Mouse (Mus musculus): ENCODE measurements around the gene Sipa1l3. TPM values are rescaled to one million over a fixed set of nuclear protein-coding genes. Genes with fewer than 3 reads are reported as not detected.

The Sipa1l3 gene
- total RNA-seq, 2 experiments from 2014 or later = 7.8 to 13.1 TPM

DNA sequence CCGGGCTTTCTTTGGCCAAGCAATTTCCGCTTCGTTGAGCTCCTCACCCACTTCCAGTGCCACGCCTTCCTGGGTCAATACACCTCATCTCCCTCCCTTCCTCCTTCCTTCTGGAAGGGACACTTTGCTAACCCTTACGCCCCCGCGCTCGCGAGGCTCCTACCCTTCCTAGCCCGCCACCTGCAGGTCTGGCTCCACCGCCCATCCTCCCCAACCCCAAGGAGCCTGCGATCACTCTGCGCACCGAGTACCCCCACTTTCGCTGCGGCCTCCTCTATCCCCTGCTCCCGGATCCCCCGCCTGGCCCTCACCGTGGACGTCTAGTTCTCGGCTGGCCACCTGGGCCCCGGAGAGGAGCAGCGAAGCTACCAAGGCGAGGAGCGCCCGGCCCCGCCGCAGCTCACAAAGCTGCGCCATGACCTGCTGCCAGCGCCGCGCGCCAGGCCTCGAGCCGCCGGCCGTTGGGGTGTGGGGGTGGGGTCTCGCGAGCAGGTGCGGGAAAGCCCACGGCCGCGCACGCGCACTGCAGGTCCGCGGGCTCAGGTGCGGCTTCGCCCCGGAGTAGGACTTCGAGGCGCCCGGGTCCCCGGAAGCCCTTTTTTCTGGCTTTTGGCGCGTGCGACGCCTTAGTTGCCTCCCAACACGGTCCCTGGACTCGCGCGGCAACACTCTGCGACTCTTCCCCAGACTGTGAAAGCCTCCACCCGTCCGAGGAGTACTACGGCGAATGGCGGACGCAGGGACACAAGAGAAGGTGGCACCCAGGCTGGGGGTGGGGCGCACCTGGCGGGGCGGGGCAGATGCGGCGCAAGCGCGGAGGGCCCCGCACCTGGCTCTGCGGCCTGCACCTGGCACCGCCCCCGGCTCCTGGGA, 237.0 kb downstream of the Sipa1l3 start, which contains the start of gene Spint2:
Gene Spint2 (minus strand): TSS at position 712 of the 873 bp plus-strand sequence.
- intact Hi-C loops (cut with DNase I; ENCODE audit: low total_unique reads) = no loop called here

DNA sequence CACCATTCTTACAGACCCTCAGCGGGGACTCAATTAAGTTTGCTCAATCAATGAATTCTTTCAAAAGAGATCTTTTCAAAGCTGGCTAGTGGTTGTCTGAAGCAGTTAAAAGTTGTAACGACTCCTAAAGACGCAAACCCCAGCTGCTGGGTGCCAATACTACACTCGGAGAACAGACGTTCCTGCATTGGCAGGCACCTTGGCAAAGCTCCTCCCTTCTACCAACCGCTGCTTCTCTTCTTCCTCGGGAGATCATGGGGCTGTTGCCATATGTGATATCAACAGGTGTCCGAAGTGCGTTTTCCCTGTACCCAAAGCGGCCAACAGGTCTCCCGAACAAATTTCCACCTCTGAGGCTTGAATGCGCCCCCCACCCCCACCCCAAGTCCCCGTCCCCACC, 237.6 kb downstream of the Sipa1l3 start:
- intact Hi-C loops (cut with DNase I; ENCODE audit: low total_unique reads) = no loop called here
- no peak for DNase-seq

More for the DNA sequence above, 237.0 kb downstream of the Sipa1l3 start, which contains the start of gene Spint2:
- DNase-seq = peak; percentile 24

DNA sequence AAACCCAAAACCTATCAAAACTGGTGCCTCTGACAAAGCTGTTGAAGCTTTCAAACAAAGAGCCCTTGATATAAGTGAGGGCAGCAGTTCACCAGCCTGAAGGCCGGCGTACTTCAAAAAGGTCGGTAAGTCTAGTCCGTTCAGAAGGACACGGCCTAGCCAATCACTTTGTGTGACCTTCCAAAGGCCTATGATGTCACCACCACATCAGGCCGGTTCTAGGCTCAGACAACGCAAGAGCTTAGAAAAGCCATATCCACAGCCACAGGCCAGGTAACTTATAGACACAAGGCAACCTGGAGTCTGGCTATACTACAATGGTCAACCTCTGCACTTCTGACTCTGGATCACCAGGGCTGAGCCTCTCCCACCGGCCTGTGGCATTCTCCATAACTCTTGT, 238.5 kb downstream of the Sipa1l3 start:
- intact Hi-C loops (cut with DNase I; ENCODE audit: low total_unique reads) = no loop called here
- DNase-seq = no peak

DNA sequence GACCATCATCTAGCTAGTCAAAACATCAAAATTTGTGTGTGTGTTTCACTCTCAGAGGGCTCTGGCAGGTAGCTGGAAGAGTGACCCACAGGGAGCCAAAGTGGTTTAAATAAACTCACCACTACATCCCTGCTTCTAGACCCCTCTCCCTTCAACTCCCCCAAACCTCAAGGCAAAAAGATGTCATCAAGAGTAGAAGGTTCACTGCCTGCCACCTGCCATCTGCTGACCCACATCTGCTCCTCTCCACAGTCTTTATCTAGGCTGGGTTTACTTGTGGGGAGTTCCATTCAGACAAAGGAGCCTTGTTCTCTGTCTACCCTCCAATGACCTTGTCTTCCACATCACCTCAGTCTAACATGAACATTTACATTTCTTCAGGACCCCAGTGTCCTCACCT, 239.2 kb downstream of the Sipa1l3 start:
- intact Hi-C loops (cut with DNase I; ENCODE audit: low total_unique reads) = no loop called here
- DNase-seq = no peak

DNA sequence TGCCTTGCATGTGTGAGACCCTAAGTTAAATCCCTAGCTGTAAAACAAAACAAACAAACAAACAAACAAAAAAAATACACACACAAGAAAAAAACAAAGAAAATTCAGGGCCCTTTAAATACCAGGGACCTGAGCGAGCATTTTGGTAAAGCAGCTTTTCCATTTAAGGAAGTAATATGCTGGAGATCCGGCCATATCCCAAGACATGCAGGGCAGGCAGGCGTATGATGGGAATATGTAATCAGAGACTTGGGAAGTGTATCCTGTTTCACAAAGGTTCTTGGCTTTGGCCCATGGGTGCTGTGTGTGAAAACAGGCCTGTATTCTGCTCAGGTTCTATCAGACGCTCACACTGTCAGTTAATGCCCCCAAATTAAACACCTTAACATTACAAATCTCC, 240.9 kb downstream of the Sipa1l3 start:
- no peak for DNase-seq
- intact Hi-C loops (cut with DNase I; ENCODE audit: low total_unique reads) = no loop called here

DNA sequence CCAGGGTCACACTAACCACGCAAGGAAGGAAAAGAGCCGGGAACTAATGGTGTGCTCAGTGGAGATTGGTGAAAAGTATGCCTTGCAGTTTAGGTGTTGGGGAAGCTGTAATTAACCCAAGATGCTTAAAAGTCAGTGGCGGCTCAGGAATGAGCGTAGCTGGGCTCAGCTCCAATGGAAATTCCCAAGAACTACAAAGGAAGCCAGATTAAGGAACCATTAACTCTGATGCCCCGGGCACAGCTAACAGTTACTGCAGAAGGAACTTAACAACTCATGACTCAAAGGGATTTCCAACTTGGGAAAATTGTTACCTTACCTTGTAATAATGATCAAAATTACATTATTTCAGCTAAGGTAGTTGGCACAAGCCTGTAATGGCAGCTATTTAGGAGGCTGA, 241.7 kb downstream of the Sipa1l3 start:
- DNase-seq = no peak
- intact Hi-C loops (cut with DNase I; ENCODE audit: low total_unique reads) = no loop called here

DNA sequence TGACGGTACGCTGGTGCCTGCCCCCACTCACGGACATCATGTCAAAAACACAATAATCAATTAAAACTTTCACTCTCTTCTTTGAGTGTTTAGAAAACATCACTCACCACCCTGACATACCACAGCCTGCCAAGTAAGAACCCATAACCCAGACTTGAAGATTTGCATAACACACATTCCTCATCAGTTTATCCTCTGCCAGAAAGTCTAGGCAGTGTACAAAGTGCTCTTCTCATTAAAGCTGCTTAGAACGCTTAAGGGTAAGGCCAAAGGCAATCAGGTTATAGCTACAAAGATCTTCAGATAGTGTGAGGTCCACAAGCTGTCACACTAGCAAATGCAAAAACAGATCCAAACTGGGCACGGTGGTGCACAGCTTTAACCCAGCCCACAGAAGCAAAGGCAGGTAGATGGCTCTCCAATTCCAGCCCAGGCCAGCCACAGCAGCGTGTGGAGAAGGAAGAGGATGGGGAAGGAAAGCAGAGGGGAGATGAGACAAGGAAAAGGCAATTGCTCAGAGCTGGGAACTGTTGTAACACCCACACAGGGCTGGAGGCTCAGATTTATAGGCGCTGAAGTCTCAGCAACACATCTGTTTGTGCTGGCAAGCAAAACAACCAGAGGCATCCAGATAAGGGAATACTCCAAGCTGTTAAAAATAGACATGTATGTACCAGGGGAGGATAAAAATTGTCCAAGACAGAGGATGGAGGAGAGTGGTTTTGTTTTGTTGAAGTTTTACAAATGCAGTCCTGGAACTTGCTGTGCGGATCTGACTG, 246.6 kb downstream of the Sipa1l3 start:
- intact Hi-C loops (cut with DNase I; ENCODE audit: low total_unique reads) = no loop called here

DNA sequence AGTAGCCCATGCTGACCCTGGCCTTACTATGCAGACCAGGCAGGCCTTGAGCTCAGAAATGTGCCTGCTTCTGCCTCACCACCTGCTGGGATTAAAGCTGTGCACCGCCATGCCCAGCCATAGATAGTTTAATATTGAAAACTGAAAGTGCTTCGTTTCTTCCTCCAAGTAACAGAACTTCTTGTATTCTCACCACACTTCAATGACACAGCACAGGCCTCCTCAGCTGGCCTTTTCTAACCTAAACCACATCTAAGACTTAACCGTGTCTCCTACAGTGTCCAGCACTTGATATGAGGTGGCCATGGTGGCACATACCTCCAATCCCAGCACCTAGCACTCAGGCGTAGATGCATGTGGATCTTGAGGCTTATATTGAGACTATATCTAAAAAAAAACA, 248.0 kb downstream of the Sipa1l3 start:
- no peak for DNase-seq
- intact Hi-C loops (cut with DNase I; ENCODE audit: low total_unique reads) = no loop called here

More for the DNA sequence above, 246.6 kb downstream of the Sipa1l3 start:
- DNase-seq = no peak

Other genes starting within 250 kb of the Sipa1l3 start
- 1 to 10 TPM; 5.5 to 6.4 TPM for gene Spint2, start 236.7 kb downstream of the Sipa1l3 start, total RNA-seq (2021)
- gene Ppp1r14a, start 229.3 kb downstream of the Sipa1l3 start, total RNA-seq (2021) = 10 to 100 TPM in 1 of 2 experiments, 1 to 10 TPM in 1; 9.4 to 11.6 TPM
- gene Dpf1, start 214.7 kb downstream of the Sipa1l3 start, total RNA-seq (2021) = 1 to 10 TPM; 2.7 to 4.5 TPM
- gene Catsperg2, start 208.4 kb upstream of the Sipa1l3 start, total RNA-seq (2021) = not detected
- 1 to 10 TPM; 8.3 to 8.5 TPM for gene Zfp84, start 249.9 kb upstream of the Sipa1l3 start, total RNA-seq (2021)